Mouse (Mus musculus) myocyte (in vitro differentiated cells): ENCODE measurements around the gene Sytl3.
"Not testable (repeated sequence)": the region's sequence is repeated elsewhere in the genome, so short reads cannot be mapped to it uniquely, and the experiment has no call there.

Source experiments
- MAX ChIP-seq: IDR thresholded peaks from one replicate; pipeline ENCODE4 v1.6.1; 2011; ENCODE audit warnings: low read depth, mild to moderate bottlenecking, control low read depth
- MYOD1 ChIP-seq, 3 experiments: IDR thresholded peaks; one replicate each; pipeline ENCODE4 v1.6.1; 2011; ENCODE audit warnings: control low read depth in 2 of 3, low read depth in 2 of 3, mild to moderate bottlenecking in 2 of 3, moderate library complexity in 1 of 3; ENCODE audit not compliant: insufficient read length in 2 of 3, control insufficient read depth in 1 of 3
- POLR2AphosphoS2 ChIP-seq: IDR thresholded peaks from one replicate; pipeline ENCODE4 v1.6.1; 2011; ENCODE audit warnings: low read depth, control low read depth; ENCODE audit not compliant: insufficient read length
- TCF3 ChIP-seq: IDR thresholded peaks from one replicate; pipeline ENCODE4 v1.6.1; 2011; ENCODE audit warnings: low read depth, control low read depth; ENCODE audit not compliant: insufficient read length

DNA sequence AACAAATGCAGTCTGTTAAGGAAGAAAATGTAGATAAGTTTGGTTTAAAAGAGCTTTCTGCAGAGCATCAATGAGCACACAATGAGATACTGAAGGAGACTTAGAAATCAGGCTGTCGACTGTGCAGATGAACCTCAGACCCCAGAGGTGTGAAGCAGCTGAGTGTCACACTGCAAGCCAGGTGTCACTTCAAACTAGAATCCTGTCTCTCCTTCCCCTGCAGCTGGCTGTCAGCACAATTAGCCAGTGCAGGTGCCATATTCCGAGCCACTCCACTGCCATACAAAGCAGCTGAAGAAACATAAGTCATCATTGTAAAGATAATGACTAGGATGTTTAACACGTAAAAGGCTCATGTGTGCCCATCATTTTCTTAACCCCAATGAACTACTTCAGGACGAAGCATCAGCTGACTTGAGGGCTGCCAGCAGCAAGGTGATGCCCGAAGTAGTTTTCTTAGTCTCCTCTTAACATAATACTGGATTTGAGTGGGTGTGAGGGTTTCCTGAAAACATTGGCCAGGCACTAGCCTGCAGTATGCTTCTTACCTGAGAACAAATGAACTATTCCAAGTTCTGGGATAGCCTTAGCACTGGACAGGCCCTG lies 5.4 kb upstream of the Sytl3 start:
- not testable (repeated sequence) for TF ChIP-seq TCF3; MAX; POLR2AphosphoS2; MYOD1 (IDR thresholded peaks at IDR 0.05; ENCODE audit: control insufficient read depth in 1 of 3, insufficient read length in 2 of 3, low read depth in 2 of 3)
